Mouse (Mus musculus) cerebellum, postnatal 25 days (tissue): ENCODE data around the gene AB124611.
"Not testable (repeated sequence)": the region's sequence is repeated elsewhere in the genome, so short reads cannot be mapped to it uniquely, and the experiment has no call there.

ENCODE experiments used
- DNase-seq, 2 experiments: peaks; one replicate each; pipeline ENCODE4 v3.0.0; 2021; ENCODE audit warnings: mixed read lengths in 2 of 2

AB124611 gene

DNA sequence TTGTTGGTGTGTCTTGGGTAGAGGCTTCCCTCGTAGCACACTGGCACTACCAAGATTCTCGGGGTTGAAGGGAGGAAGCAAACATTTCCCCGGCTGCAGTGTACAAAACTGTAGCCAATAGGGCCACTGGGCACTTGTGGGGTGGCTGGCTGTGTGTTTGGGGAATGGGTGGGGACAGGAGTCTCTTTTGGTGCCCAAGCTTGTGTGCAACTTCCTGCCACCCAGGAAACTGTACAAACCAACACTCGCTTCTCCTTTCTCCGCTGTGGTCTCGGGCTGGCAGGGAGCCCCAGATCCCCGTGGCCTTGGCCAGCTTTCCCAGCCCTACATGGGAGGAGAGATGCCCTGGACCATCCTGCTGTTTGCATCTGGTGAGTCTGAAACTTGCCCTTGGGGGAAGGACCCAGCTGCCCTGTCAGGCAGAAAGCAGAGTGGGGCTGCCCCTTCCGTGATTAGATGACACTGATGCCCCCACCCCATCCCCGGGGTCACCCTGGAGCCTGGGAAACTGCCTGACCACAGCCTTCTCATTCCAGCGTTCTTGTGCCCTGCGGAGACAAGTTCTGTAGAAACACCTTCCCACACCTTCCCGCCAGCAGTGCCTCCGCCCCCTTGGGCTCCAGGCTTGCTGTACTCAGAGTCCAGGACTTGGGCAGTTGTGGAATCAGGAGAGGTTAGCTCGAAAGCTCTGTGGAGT is at the start of gene AB124611:
Gene AB124611 (plus strand): TSS at position 240 of the 697 bp plus-strand sequence.
- DNase-seq = no peak

DNA sequence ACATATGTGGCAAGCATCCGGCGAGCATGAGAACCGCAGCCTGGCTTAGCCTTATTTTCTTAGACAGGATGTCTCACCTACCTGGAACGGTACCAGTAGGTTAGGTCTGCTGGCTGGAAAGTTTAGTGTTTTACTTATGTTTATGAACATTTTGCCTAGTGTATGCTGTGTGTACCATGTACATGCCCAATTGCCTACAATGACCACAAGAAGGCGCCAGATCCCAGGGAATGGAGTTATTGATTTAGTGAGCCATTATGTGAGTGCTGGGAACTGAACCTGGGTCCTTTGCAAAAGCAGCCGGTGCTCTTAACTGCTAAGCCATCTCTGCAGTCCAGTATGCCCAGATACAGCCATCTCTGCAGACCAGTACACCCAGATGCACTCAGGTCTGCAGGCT is 48.3 kb upstream of the AB124611 start:
- no peak for DNase-seq

DNA sequence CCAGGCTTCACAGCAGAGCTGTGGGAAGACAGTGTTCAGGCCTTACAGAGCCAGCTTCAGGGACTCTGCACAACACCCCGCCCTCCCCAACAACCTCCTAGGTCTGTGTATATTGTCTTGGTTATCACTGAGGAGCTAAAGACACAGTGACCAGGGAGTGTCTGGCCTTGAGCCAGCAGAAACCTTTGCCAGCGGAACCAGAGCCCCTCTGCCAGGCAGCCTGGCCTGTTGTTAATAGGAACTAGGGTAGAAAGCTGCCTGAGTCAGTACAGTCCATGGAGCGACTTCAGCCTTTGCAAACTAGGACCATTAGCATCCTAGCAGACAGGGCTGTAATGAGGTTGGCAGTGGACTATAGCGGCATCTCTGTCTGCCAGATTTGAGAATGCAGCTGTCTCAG is 41.9 kb upstream of the AB124611 start:
- peak; percentile 39 to 60 for DNase-seq

DNA sequence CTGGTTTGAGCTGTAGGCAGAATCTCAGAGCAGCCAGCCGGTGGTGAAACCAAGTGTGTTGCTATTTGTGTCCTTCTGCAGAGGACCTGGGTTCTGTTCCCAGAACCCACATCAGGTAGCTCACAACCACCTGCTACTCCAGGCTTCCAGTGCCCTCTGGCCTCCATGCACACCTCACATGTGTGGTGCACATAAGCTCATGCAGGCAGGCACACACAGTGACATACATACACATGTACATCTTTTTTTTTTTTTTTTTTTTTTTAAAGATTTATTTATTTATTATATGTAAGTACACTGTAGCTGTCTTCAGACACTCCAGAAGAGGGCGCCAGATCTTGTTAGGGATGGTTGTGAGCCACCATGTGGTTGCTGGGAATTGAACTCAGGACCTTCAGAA is 37.7 kb upstream of the AB124611 start:
- not testable (repeated sequence) for DNase-seq

DNA sequence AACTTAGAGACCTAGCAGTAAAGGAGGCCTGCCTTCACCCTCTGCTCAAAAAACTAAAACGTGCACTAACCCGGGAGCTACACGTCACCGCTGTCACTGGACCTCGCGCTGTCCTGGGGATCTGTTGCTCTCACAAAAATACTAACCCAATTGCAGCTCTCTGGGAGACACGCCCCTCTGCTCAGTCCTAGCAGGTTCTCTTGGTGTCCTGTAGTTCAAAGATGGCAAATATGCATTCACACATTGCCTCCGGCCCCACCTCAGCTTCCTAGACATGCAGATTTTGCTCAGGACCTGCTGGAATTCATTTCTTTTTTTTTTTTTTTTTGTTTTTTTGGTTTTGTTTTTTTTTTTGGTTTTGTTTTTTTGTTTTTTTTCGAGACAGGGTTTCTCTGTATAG is 35.3 kb upstream of the AB124611 start:
- no peak for DNase-seq

DNA sequence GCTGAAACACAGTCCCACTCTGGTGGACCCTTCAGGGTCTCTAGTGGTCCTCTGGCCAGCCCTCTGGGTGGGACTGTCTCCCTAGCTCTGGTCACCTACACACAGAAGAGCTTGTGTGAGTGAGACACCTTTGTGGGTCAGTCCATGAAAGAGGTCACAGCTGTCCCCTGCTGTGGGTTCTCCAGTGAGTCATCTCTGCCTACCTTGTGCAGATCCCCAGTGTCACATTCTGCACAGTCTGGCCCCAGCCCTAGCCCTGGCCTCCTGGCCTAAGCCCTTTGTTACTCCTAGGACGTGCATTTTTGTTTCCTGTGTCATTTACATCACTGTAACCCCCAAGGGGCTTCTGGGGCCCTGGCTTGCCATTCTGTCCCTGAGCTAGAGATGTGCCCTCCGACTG is 32.1 kb upstream of the AB124611 start:
- DNase-seq = no peak

DNA sequence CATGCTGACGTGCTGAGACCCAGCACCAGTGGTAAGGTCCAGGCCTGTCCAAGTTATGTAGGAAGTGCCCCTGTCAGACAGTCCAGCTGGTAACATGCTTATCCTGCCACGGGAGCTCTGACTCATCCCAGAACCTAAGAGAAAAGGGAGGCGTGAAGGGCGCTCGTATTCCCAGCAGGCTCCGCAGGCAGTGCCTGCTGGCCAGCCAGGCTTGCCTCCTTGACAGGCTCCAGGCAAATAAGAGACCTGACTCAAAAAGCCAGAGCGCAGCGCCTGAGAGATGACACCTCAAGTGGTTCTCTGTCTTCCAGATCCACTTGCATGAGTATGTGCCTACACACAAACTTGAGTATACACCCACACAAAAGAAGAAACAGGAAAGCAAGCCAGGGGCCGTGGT is 31.2 kb upstream of the AB124611 start:
- no peak for DNase-seq

DNA sequence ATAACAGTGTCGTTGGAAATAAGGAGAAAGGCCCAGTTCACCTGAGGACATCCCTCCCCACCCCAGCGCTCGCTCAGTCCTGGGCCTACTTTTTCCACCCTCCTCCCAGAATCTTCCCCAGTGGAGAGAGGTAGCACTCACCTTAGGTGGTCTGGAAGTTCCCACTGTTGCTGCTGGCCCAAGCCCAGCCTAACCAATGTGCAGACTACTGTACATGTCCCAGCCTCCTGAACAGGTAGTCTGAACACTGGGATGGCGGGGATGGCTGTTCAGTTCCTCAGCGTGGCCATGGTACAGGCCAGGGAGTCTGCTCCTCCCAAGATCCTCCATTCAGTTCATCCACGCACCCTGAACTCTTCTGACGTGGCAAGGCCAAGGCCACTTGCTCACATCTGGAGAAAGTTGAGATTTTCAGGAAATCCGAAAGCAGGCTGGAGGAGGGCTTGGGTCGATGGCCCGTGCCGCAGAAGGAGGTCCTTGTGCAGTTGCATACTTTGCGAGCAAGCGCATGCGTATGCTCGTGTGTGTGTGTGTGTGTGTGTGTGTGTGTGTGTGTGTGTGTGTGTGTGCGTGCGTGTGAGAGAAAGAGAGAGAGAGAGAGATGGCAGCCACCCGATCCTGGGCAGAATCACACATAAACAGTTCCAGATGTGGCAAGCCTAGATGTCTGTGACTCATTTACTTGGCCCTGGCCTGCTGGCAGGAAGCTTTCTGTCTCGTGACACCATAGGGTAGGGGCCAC is 29.5 kb upstream of the AB124611 start:
- no peak for DNase-seq

DNA sequence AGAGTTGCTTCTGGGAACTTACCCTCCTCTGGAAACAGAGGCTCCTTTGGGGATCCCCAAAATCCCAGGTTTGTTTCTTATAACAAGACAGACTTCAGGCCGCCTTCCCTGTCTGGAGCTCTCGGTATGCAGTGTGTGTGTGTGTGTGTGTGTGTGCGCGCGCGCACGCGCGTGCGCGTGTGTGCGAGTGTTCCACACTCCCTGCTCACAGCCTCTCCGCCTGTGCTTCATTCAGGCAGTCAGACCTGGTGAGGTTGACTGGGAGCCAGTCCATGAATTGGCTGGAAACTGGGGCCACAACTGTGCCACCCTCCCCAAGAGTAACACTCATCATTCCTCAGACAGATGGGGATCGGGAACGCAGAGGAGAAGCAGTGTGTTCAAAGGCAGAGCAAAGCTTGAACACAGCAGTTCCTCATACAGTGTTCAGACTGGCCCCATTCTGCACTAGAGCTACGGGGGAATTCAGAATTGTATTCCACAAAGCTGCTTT is 28.9 kb upstream of the AB124611 start:
- DNase-seq = no peak

DNA sequence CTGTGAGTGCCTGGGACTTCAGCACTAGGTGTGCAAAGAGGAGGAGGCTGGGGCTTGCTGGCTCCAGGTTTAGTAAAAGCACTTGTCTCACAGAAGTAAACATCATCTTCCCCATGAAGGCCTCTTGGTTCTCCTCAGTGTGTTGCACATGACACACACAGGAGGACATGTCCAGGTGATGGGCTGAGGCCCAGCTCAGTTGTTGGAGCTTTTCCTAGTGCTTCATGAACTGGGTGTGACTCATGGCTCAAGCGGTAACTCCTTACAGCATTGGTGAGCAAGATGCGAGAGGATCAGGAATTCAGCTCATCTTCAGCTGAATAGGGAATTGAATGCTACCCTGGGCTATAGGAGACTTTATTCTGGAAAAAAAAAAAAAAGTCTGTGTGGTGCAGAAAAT is 28.3 kb upstream of the AB124611 start:
- no peak for DNase-seq

DNA sequence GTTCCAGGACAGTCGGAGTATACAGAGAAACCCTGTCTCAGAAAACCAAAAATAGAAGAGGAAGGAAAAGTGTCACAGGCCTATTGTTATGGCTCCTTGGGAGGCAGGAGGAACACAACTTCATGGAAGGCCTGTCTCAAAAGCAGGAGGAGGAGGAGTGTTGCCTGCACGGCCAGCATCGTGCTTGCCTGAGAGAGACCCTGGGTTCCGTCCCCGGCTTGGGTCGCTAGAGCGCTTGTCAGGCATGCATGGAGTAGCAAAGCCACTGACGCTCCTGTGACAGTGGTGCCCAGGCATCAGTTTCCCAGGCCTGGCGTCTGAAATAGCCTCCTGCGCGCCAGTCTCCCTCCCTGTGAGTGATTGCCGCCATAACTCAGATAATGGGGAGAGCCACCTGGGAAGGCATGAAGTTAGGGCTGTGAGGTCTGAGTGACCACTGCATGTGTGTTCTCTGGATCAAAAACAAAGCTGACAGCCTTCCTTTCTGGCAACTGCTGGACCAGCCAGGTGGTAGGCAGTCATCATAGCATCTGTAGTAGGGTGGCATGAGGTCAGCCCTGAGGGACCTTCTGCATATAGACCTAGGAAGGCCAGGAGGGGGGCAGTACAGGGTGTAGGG is 27.6 kb upstream of the AB124611 start:
- no peak for DNase-seq

DNA sequence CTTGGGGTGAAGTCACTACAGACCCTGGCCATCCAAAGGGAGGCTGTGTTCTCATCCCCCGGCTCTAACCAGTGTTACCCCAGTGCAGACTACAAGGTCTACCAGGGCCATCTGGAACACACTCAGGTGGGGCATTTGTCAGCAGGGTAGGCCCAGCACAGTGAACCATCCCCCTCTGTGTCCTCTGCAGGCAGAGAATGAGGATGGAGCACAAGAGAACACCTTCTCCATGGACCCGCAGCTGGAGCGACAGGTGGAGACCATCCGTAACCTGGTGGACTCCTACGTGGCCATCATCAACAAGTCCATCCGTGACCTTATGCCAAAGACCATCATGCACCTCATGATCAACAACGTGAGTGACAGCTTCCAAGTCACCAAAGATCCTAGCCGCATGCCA is 22.6 kb upstream of the AB124611 start:
- no peak for DNase-seq

DNA sequence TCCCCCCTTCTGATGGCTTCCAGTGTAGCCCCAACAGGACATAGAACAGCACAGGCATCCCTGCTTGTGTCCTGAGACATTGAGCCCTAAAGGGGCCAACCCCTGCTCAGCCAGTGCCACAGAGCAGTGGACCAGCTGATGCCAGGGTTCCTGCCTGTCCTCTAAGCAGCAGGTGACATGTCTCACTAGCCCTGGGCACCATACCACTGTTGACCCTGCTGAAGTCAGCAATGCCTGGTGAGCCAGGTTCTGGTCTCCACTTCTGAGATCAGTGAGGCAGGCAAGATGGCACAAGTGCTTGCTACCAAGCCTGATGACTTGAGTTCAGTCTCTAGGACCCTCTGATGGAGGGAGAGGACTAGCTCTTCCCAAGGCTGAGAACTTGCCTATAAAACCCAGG is 20.2 kb upstream of the AB124611 start:
- DNase-seq = no peak

DNA sequence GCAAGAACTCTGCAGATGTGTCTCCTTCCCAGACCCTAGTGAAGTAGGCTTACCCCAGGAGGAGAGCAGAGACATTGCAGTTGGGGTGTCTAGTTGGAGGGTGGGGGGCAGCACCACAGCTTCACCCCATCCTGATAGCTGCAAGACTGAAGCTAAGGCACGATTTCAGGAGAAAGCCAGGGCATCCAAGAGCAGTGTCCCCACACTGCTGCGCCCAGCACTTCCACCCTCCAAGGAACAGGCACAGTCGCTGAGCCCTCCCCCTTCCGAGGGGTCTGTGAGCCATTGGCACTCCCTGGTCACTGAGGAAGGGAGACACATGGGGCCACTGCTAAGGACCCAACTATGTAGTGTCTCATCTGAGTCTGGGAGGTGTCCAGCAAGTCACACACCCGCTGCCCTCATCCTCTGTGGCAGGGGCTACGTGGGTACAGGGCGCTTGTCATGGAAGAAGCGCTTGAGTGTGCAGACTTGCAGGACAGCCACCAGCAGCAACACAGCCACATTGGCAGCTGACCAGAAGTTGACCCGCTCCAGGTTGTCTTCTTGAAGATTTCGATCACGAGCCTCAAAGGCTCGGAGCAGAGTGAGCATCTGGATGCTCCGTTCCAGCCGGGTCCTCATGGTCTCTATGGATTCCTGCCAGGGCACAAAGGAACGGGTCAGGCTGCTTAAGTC is 18.1 kb upstream of the AB124611 start:
- DNase-seq = peak in 1 of 2 experiments; percentile 41

DNA sequence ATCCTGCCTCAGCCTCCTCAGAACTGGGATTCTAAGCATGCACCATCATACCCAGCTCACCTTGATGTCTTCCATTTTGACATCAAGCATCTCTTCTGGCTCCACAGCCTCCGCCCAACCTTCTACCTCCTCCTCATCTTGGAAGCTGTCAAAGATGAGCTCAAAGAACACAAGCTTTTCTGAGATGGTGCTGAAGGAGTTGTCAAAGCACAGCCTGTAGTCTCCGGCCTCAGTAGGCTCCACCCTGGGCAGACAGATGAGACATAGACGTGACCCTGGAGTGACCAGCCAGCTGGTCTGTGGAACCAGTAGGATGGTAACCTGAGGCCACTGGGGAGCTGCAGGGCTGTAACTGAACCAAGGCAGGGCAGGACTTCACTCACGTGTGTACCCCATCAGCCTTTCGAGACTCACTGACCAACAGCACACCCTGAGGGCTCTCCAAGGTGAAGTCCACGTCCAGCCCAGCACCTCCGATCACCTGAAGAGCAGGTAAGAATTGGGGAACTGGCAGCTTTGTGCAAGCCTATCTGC is 17.0 kb upstream of the AB124611 start:
- DNase-seq = no peak

DNA sequence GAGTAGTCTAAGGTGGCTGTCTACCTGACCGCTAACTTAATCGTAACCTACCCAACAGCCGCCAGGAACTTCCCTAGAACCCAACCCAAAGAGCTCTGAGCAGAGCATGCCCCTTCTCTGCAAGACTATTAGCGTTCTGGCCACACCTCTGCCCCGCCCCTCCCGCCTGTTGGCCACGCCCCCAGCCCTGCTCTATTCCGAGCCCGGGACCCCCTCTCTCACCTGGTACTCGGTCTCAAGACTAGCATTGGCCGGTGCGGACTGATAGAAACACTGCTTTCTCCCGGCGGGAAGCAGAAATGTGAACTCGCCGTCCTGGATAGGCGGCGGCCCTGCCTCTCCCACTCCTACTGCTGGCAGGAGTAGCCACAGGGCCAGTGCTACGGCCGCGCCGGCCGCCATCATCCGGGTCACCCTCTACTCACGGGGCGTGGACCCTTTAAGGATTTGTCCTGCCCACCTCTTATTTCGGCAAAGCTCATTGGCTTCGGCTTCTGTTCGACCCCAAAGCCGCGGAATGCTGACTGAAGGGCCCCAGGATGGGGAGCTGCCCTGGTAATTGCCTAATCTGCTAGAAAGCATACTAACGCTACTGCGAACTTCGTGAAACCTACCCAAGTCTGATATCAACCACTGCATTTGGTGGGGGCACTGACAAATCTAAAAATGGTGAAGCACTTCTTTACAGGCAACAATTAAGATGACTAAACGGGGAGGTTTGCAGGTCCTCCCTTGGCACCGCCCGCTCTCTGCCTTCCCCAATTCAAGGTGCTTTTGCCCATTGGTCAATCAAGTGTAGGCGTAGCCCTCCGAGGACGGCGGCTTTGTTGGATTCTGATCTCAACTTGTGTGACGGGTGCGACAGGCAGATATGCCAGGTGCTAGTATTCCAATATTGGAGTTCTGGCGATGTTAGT is 15.9 kb upstream of the AB124611 start, which contains the start of gene Tmed1:
Gene Tmed1 (minus strand): TSS at position 481 of the 917 bp plus-strand sequence.
- peak; percentile 95 to 96 for DNase-seq

DNA sequence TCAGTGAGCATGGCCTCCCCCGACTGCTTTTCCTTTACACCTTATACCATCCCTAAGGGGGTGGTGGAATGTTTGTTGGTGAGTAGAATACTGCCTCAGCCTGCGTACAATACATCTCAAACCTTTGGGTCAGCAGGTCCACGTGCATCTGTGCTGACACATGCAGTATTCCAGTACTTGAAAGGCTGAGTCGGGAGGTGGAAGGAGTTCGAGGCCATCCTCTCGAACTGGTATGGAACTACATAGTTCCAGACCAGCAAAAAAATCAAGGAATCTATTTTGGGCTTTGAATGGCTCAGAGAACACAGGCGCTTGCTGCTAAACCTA is 15.3 kb upstream of the AB124611 start:
- DNase-seq = no peak

DNA sequence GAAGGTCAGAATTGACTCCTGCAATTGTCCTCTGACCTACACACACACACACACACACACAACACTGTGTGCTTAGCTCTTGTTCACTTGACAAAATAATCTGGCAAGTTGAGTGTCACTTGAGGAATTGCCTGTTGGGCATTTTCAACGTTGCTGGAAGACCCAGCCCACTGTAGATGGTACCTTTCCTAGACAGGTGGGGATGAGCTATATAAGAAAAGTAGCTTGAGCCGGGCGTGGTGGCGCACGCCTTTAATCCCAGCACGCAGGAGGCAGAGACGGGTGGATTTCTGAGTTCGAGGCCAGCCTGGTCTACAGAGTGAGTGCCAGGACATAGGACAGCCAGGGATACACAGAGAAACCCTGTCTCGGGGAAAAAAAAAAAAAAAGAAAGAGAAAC is 14.9 kb upstream of the AB124611 start:
- no peak for DNase-seq

DNA sequence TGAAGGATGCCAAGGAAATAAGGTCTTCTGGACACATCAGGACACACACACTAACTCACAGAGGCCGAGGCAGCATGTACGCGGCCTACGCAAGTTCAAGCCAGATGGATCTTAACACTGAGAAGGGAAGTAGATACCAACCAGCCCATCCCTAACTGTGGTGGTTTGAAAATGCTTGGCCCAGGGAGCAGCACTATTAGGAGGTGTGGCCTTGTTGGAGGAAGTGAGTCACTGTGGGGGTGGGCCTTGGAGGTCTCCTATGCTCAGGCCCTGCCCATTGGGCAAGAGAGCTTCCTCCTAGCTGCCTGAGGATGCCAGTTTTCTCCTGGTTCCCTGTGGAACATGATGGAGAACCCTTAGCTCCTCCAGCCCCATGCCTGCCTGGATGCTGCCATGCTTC is 12.5 kb upstream of the AB124611 start:
- DNase-seq = no peak

DNA sequence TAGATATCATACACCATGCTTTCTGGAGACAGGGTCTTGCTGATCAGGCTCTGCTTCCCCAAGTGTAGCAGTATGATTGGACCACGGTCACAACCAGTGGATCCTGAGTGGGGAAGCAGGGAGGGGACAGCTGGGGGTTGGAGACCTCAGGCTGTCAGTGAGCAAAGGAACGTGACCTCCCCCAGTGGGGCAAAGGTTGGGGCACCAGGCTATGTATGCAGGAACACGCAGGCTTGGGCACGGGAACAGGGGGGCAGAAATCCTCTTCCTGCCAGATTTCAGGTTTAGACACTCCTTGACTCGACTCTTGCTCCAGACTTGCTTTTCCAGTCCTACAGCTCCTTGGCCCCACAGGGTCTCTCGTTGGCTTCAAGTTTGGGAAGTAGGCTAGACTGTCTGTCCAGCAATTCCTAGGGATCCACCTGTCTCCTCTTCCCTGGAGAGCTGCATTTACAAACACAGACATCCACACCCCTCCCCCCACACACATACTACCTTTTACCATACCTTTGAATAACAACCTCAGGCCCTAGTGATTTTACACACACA is 8.0 kb upstream of the AB124611 start:
- DNase-seq = no peak

DNA sequence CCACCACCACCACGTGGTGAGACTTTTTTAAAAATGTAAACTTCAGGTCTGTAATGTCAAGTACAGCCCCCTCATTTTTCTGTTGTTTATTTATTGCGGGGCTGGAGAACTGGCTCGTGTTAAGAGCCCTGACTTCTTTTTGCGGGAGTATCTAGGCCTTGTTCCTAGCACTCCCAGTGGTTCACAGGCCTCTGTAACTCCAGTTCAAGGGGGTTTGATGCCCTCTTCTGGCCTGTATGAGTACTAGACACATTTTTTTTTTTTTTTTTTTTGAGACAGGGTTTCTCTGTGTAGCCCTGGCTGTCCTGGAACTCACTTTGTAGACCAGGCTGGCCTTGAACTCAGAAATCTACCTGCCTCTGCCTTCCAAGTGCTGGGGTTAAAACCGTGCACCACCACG is 7.3 kb upstream of the AB124611 start:
- DNase-seq = not testable (repeated sequence)
